Mouse (Mus musculus) cortical plate, adult 2 months (tissue): Measurements from ENCODE around the gene Uap1. TPM values are rescaled to one million over a fixed set of nuclear protein-coding genes. Genes with fewer than 3 reads are reported as not detected.

Experiments used
- H3K27ac ChIP-seq: fragments of 200-500 bp; 2 replicates; pipeline ENCODE4 v1.5.1; 2012; ENCODE audit warnings: low read length, control low read depth, inconsistent platforms; ENCODE audit not compliant: insufficient read depth
- H3K4me1 ChIP-seq: fragments of 200-500 bp; 2 replicates; pipeline ENCODE4 v1.6.1; 2011; ENCODE audit warnings: low read length; ENCODE audit not compliant: control insufficient read depth, insufficient read depth
- H3K4me3 ChIP-seq: fragments of 200-500 bp; 2 replicates; pipeline ENCODE4 v1.5.1; 2011; ENCODE audit warnings: mild to moderate bottlenecking, low read length, control low read depth; ENCODE audit not compliant: insufficient read depth
- CTCF ChIP-seq: fragments of 200-500 bp; IDR thresholded peaks from 2 replicates; pipeline ENCODE4 v1.5.1; 2011; ENCODE audit warnings: mild to moderate bottlenecking, control low read depth, low read length; ENCODE audit not compliant: insufficient read depth; ENCODE audit errors: extremely low read depth
- POLR2A ChIP-seq: fragments of 200-500 bp; IDR thresholded peaks from 2 replicates; pipeline ENCODE4 v1.6.1; 2011; ENCODE audit warnings: mild to moderate bottlenecking, low read length, control low read depth; ENCODE audit not compliant: insufficient read depth; ENCODE audit errors: extremely low read depth
- polyA plus RNA-seq: library from polyadenylated mRNA; depleted of rRNA; stranded (reverse); fragments of >200 nt; gene quantifications from 2 replicates; pipeline ENCODE4 v1.2.3, GENCODE M21; 2012

Gene Uap1
- polyA plus RNA-seq, 1 experiment = 54.1 TPM

GRCm38 (mm10) chr1:170153986-170154385 is 20.8 kb downstream of the Uap1 start:
- H3K27ac ChIP-seq = no peak overlapping the region
- H3K4me1 ChIP-seq = no peaks in the 10 kb centered on the region; the same call in 1 of the 2 replicates
- H3K4me3 ChIP-seq = no peak overlapping the region
- TF ChIP-seq CTCF = no peak
- no peak for TF ChIP-seq POLR2A

GRCm38 (mm10) chr1:170152552-170152951 is 22.2 kb downstream of the Uap1 start:
- H3K4me3 ChIP-seq = no peak overlapping the region
- TF ChIP-seq CTCF (no peak), POLR2A (no peak)
- no peaks in the 10 kb centered on the region; the same call in 1 of the 2 replicates for H3K4me1 ChIP-seq
- no peak overlapping the region for H3K27ac ChIP-seq

- TF ChIP-seq POLR2A (no peak), CTCF (no peak)
- Histone ChIP-seq H3K4me1 (no peaks in the 10 kb centered on the region; the same call in 1 of the 2 replicates), H3K4me3 (no peak overlapping the region), H3K27ac (no peak overlapping the region)
Measured at GRCm38 (mm10) chr1:170150870-170151269, 23.9 kb downstream of the Uap1 start.

DNA sequence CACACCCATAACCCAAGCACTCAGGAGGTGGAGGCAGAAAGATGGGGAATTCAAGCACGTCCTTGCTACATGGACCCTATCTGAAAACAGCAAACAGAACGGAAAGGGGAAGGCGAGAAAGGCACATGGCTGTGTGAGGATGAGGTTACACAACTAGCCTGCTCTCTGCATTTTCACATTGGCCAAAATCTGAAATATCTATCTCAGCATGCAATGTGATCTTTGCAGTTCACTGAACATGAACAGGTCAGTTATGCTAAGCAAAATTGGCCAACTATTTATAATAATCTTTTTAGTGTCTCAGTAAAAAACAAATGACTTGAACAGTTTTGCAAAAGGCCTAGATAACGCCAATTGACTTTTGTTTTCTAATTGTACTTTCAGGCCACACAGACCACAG is 25.0 kb downstream of the Uap1 start:
- no peak for TF ChIP-seq POLR2A
- Histone ChIP-seq H3K4me3 (no peak overlapping the region), H3K4me1 (no peaks in the 10 kb centered on the region), H3K27ac (no peak overlapping the region)

DNA sequence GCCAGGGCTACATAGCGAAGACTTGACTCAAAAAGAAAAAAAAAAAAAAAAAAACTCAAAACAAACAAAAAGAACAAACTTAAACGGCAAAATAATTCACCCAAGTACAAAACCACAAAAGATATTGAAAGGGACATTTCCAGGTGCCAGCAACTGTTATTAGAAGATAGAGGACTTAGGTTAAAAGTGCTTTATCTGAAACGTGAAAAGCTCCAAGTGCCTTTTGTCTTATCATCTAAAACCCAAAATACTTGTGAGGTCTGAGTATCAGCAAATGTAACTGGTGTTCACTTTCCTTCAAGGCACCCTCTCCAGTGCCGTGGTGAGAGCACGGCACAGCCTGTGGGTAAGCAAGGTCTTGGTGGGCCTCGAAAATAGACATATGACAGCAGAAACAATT is 26.2 kb downstream of the Uap1 start:
- H3K27ac ChIP-seq = no peak overlapping the region
- TF ChIP-seq POLR2A (no peak), CTCF (no peak)
- no peak overlapping the region for H3K4me3 ChIP-seq
- no peaks in the 10 kb centered on the region for H3K4me1 ChIP-seq

DNA sequence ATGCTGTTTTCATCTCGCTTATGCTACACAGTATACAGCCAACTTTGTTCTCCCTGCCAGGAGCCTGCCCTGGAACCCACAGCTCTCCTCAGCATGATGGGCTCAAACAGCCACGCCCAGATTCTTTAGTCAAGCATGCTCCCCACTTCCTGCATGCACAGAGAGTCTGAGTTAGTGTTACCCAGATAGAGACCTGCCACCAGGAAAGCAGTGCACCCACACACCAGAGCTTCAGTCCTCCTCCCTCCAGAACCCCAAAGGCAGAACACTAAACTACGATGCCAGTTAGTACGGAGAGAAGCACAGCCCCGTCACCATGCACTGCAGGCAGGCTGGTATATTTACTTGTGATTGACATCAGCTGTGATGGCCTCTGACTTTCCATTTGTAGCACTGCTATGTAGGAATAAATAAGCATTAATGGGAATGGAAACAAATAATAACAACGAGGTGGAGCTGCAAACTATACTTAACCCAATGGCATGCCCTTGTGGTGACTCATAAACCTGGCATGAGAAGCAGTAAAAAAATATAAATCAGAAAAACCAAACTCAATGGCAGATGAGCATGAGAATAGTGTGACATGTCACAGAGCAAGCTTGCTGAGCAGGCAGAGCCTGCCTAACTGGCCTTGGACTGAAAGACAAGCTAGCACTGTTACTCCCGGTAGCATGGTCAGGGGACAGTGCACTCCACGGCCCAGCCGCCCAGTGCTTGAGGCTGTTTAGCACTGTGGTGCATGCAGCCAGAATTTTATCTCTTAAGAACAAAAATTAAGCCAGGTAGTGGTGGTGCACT is 26.9 kb downstream of the Uap1 start:
- no peak for TF ChIP-seq POLR2A
- TF ChIP-seq CTCF = no peak
- H3K4me3 ChIP-seq = no peak overlapping the region
- H3K27ac ChIP-seq = no peak overlapping the region
- H3K4me1 ChIP-seq = no peaks in the 10 kb centered on the region

GRCm38 (mm10) chr1:170145606-170146005 is 29.2 kb downstream of the Uap1 start:
- H3K4me1 ChIP-seq = no peaks in the 10 kb centered on the region
- H3K27ac ChIP-seq = no peak overlapping the region
- H3K4me3 ChIP-seq = no peak overlapping the region
- TF ChIP-seq CTCF = no peak
- no peak for TF ChIP-seq POLR2A

- Histone ChIP-seq H3K4me3 (no peak overlapping the region), H3K4me1 (no peaks in the 10 kb centered on the region), H3K27ac (no peak overlapping the region)
- TF ChIP-seq POLR2A = no peak
- TF ChIP-seq CTCF = no peak
Measured at GRCm38 (mm10) chr1:170142256-170142871, 32.4 kb downstream of the Uap1 start.

DNA sequence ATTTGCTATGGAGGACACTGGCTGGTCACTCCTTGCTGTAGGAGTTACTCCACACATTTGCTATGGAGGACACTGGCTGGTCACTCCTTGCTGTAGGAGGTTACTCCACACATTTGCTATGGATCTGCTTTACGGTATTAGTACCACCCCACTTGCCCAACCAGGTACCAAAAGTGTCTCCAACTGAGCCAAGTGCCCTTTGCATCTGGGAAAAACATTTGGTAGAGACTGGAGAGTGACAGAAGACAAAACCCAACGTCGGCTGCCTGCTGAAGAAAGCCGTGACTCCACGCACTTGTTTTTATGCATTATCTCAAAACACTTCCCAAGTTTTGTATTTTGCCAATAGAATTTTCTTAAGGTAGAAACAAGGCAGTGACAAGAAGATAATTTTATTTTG is 33.1 kb downstream of the Uap1 start:
- H3K4me1 ChIP-seq = no peaks in the 10 kb centered on the region
- H3K4me3 ChIP-seq = no peak overlapping the region
- H3K27ac ChIP-seq = no peak overlapping the region
- TF ChIP-seq CTCF (no peak), POLR2A (no peak)

- Histone ChIP-seq H3K27ac (no peak overlapping the region), H3K4me3 (no peak overlapping the region), H3K4me1 (no peaks in the 10 kb centered on the region)
- TF ChIP-seq POLR2A (no peak), CTCF (peak; percentile 85)
Measured at GRCm38 (mm10) chr1:170136351-170137009, 38.3 kb downstream of the Uap1 start.
